Mouse (Mus musculus) liver, adult 2 months (tissue): ENCODE measurements around the gene Tmem108. TPM values are rescaled to one million over a fixed set of nuclear protein-coding genes. Genes with fewer than 3 reads are reported as not detected.

Source experiments
- DNase-seq: peaks from one replicate; pipeline ENCODE4 v3.0.0-alpha.2; 2011; ENCODE audit warnings: low read depth, low spot score; ENCODE audit errors: extremely low read depth
- H3K27ac ChIP-seq: fragments of 200-500 bp; replicated peaks from 2 replicates; pipeline ENCODE4 v1.5.1; 2012; ENCODE audit warnings: low read depth, mild to moderate bottlenecking, control low read depth, inconsistent platforms, low read length; ENCODE audit not compliant: insufficient read depth
- H3K27me3 ChIP-seq: fragments of 200-500 bp; 2 replicates; pipeline ENCODE4 v1.6.1; 2012; ENCODE audit warnings: mild to moderate bottlenecking, moderate library complexity, low read length, inconsistent platforms; ENCODE audit not compliant: control insufficient read depth, insufficient read depth
- H3K36me3 ChIP-seq: fragments of 200-500 bp; 2 replicates; pipeline ENCODE4 v1.6.1; 2012; ENCODE audit warnings: low read length, inconsistent platforms; ENCODE audit not compliant: control insufficient read depth, insufficient read depth
- H3K4me1 ChIP-seq: fragments of 200-500 bp; 2 replicates; pipeline ENCODE4 v1.6.1; 2011; ENCODE audit warnings: low read length; ENCODE audit not compliant: control insufficient read depth, insufficient read depth
- H3K4me3 ChIP-seq: fragments of 200-500 bp; 2 replicates; pipeline ENCODE4 v1.5.1; 2011; ENCODE audit warnings: low read depth, mild to moderate bottlenecking, control low read depth, low read length, moderate library complexity; ENCODE audit not compliant: insufficient read depth
- H3K79me2 ChIP-seq: fragments of 200-500 bp; 2 replicates; pipeline ENCODE4 v1.6.1; 2012; ENCODE audit warnings: inconsistent platforms, mild to moderate bottlenecking, low read length, moderate library complexity; ENCODE audit not compliant: control insufficient read depth, insufficient read depth
- H3K9ac ChIP-seq: fragments of 200-500 bp; 2 replicates; pipeline ENCODE4 v1.6.1; 2012; ENCODE audit warnings: low read depth, mild to moderate bottlenecking, control low read depth, inconsistent platforms, low read length
- CTCF ChIP-seq: fragments of 200-500 bp; IDR thresholded peaks from 2 replicates; pipeline ENCODE4 v1.5.1; 2011; ENCODE audit warnings: low read depth, low read length, control low read depth
- POLR2A ChIP-seq: fragments of 200-500 bp; IDR thresholded peaks from 2 replicates; pipeline ENCODE4 v1.6.1; 2011; ENCODE audit warnings: low read length, control low read depth; ENCODE audit not compliant: insufficient read depth; ENCODE audit errors: extremely low read depth
- WGBS: fragments of 180-500 bp; shearing (Covaris S2); methylation state at CpG from one replicate; pipeline ENCODE4 v1.1.7; 2018; 5-methylcytosine and 5-hydroxymethylcytosine counted together
- polyA plus RNA-seq: library from polyadenylated mRNA; depleted of rRNA; stranded (reverse); fragments of >200 nt; gene quantifications from 2 replicates; pipeline ENCODE4 v1.2.3, GENCODE M21; 2012
- total RNA-seq: library from RNA; depleted of rRNA; stranded (reverse); fragments of >200 nt; gene quantifications from 2 replicates; pipeline ENCODE4 v1.2.3, GENCODE M21; 2014

Gene Tmem108
- total and polyA plus RNA-seq, 2 experiments, result 0.09 to 0.40 TPM

DNA sequence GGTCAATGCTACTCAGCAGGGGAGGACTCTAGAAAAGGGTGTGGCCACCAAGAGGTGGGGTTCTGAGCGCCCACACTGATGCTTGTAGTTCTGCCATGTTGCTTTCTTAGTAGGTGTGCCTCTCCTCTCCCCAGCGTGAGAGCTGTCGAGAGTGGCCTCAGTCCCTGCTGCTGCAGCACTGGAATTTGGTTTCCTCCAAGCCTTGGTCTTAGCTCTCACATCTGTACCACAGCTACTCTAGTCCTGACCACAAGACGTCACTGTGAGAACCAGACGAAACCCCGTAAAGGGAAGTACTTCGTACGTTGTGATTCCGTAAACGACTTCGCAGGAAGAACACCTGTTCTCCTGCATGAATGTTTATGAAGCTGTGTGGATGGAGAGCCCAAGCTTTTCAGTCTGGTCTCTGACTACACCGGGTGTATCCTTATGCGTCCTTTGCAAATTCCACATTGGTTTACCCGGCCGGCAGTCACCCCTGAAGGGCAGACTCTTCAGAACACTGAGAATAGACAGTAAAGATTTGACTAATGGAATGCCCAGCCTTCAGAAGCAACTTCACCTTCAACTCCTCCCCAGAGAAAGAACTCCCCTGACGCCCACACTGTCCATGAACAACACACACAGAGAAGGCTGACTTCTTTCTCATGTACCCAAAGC is 53.0 kb downstream of the Tmem108 start:
- H3K27ac ChIP-seq, result no peak overlapping the region
- WGBS, result 87% methylated on average over 16 of the region's 16 CpGs
- no peaks in the 10 kb centered on the region for H3K36me3 ChIP-seq
- H3K9ac ChIP-seq, result no peak overlapping the region
- H3K79me2 ChIP-seq, result no peaks in the 10 kb centered on the region
- no peak for DNase-seq
- H3K4me1 ChIP-seq, result no peaks in the 10 kb centered on the region
- no peaks in the 10 kb centered on the region for H3K27me3 ChIP-seq
- H3K4me3 ChIP-seq, result no peak overlapping the region
- TF ChIP-seq CTCF (no peak), POLR2A (no peak)

DNA sequence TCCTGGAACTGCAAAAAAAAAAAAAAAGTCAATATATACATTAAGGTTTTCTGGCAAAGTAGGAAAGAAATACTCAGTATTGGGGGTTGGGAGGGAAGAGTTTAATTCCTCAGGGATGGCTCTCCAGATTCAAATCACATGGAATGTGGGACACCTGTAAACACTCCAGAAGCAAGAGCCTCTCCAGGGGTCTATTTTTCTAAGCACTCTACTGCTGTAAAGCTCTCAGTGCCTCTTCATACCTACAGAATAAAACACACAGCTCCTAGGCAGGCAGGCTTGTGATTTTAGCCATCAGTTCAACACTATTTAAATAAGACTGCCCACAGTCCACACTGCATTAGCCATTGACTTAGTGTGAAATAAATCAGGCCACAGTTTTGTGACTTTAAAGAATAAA is 53.8 kb downstream of the Tmem108 start:
- Histone ChIP-seq H3K36me3 (no peaks in the 10 kb centered on the region), H3K4me1 (no peaks in the 10 kb centered on the region), H3K9ac (no peak overlapping the region), H3K27me3 (no peaks in the 10 kb centered on the region), H3K79me2 (no peaks in the 10 kb centered on the region), H3K27ac (no peak overlapping the region), H3K4me3 (no peak overlapping the region)
- TF ChIP-seq POLR2A, result no peak
- no peak for TF ChIP-seq CTCF
- no peak for DNase-seq

DNA sequence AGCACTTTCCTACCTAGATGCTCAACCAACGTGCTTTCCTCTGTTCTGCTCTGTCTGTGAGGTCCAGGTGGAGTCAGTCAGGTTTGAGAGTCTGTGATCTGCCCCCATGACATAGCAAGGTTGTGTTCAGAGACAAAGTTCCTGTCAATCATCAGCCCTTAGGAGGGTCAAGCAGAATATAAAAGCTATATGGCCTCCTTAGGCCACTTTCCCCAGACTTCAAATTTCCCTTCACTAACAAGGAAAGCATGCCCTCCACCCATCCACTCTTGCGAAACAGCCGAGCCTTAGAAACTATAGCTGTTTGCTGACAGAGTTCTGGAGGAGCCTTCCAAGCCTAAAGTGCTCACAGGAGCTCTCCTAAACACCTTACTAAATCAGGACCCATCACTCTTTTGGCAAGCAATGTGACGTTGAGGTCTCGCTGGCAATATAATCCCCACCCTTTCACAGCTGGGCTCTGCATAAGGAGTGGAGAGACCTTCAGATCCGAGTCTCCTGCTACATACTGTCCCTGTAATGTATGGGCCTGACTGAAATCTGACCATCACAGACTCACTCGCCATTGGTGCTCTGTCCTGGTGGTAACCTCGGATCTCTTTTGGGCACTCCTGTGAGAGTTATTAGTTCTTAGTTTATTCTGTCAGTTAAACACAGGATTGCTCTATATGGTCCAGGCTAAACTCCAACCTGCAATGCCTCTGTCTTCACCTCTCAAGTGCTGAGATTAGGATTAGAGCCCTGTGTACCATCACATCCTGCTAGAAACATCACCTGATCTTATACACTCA is 54.4 kb downstream of the Tmem108 start:
- H3K4me1 ChIP-seq, result no peaks in the 10 kb centered on the region
- H3K36me3 ChIP-seq, result no peaks in the 10 kb centered on the region
- H3K79me2 ChIP-seq, result no peaks in the 10 kb centered on the region
- H3K27ac ChIP-seq, result no peak overlapping the region
- 86% methylated on average over 8 of the region's 8 CpGs for WGBS
- no peak overlapping the region for H3K4me3 ChIP-seq
- no peak overlapping the region for H3K9ac ChIP-seq
- no peaks in the 10 kb centered on the region for H3K27me3 ChIP-seq
- no peak for TF ChIP-seq POLR2A
- TF ChIP-seq CTCF, result no peak
- no peak for DNase-seq

DNA sequence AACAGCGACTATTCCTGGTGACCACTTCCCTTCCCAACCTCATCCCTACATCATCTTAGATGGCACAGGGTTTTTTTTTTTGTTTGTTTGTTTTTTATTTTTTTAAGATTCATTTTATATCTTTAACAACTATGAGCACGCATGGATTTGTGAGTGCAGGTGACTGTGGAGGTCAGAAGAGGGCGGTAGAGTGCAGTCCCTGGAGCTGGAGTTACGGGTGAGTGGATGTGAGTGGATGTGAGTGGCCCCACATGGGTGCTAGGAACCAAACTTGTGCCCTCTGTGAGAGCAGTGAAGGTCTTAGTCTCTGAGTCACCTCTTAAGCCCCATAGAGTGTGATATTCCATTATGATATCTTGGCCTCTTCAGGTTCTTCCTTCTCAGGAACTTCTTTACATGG is 55.9 kb downstream of the Tmem108 start:
- DNase-seq, result no peak
- H3K79me2 ChIP-seq, result no peaks in the 10 kb centered on the region
- H3K4me3 ChIP-seq, result no peak overlapping the region
- no peak overlapping the region for H3K9ac ChIP-seq
- TF ChIP-seq CTCF (no peak; the same call in 1 of the 2 replicates), POLR2A (no peak)
- no peak overlapping the region for H3K27ac ChIP-seq
- H3K4me1 ChIP-seq, result no peaks in the 10 kb centered on the region
- H3K36me3 ChIP-seq, result no peaks in the 10 kb centered on the region
- H3K27me3 ChIP-seq, result no peaks in the 10 kb centered on the region
- WGBS, result 91% methylated on average over 4 of the region's 4 CpGs

DNA sequence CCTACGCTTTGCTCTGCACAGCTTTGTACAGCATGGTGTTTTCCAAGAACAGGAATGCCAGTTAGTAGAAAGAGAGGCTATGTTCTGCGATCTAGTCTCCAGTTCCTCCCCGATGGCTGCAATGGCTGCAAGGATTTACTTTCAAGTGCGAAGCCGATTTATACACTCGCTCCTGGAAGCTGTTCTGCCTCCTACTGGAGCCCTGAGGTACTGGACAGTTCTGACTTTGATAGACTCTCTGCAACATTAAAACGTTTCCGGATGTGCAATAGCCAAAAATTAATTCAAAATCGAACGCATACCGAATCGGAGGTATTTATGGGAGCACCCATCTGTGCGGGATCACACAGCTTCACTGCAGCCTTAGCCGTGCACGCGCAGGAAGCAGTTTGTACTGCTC is 58.6 kb downstream of the Tmem108 start:
- H3K27me3 ChIP-seq, result no peaks in the 10 kb centered on the region
- no peaks in the 10 kb centered on the region for H3K36me3 ChIP-seq
- H3K27ac ChIP-seq, result no peak overlapping the region
- no peak overlapping the region for H3K4me3 ChIP-seq
- no peaks in the 10 kb centered on the region for H3K79me2 ChIP-seq
- TF ChIP-seq POLR2A, result no peak
- no peak; the same call in 1 of the 2 replicates for TF ChIP-seq CTCF
- no peak for DNase-seq
- 87% methylated on average over 16 of the region's 16 CpGs for WGBS
- H3K9ac ChIP-seq, result no peak overlapping the region
- H3K4me1 ChIP-seq, result no peaks in the 10 kb centered on the region

DNA sequence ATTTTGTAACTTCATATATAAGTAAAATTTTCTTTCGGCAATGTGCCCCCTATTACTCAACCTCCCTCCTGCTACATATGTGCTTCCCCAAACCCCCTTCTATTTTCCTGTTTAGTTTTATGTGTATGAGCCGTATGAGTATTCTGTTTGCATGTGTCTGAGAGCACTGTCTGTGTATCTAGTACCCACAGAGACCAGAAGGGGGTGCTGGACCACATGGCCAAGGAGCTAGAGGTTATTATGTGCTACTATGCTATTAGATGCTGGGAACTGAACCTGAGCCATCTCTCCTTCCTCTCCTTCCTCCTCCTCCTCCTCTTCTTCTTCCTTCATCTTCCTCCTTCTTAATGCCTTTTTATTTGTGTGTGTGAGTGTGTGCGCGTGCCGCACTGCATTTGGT is 59.2 kb downstream of the Tmem108 start:
- 83% methylated on average over 5 of the region's 5 CpGs for WGBS
- DNase-seq, result no peak
- Histone ChIP-seq H3K9ac (no peak overlapping the region), H3K36me3 (no peaks in the 10 kb centered on the region), H3K27ac (no peak overlapping the region), H3K4me1 (no peaks in the 10 kb centered on the region), H3K4me3 (no peak overlapping the region), H3K27me3 (no peaks in the 10 kb centered on the region), H3K79me2 (no peaks in the 10 kb centered on the region)
- peak; percentile 25; the same call in 1 of the 2 replicates for TF ChIP-seq CTCF
- no peak for TF ChIP-seq POLR2A
